Mouse (Mus musculus) CH12.LX (cell line): Measurements from ENCODE around the gene Slc38a3.

Experiments used
- ELF1 ChIP-seq: IDR thresholded peaks from 2 replicates; pipeline ENCODE4 v1.6.1; 2014; ENCODE audit warnings: low read depth, mild to moderate bottlenecking, inconsistent platforms, low read length, improper control_type of control experiment
- POLR2A ChIP-seq: IDR thresholded peaks from 2 replicates; pipeline ENCODE4 v1.6.1; 2011; ENCODE audit warnings: low read depth, mild to moderate bottlenecking, improper control_type of control experiment, low read length

DNA sequence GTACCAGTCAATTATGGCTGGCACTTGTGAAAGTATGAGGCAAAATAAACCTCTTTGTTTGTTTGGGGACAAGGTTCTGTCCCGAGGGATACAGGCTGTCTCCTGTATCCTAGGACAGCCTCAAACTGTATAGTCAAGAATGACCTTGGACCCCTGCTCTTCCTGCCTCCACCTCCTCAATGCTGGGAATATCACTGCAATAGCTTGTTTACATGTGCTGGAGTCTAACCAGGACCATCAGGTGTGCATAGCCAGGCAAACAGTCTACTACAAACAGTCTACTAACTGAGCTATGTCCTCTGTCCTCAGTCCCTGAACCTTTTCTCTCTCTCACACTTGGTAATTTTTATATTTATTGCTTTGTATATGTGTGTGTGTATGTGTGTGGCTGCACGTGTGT, 15.9 kb downstream of the Slc38a3 start:
- TF ChIP-seq POLR2A (no peak), ELF1 (no peak)
